Mouse (Mus musculus): ENCODE data around the gene Chic2. TPM values are rescaled to one million over a fixed set of nuclear protein-coding genes. Genes with fewer than 3 reads are reported as not detected.

Chic2 gene
- polyA plus RNA-seq, 1 experiment = 22.0 TPM

DNA sequence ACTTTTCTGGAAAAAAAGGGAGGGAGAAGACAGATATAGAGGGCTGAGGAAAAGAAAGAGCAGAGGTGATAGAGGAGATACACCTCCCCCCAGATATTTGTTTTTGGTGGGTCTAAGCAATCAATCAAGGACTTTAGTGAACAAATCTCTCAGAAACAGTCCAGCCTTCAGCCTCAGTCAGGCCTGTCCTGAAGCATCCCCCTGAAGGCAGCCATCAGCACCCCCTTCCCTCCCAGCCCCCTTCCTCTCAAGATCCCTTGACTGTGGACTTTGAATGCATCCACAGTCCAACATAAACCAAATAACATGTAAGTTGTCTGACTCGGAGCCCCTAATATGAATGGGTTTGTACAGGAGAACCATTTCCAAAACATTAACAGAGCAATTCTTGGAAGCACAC, 28.6 kb upstream of the Chic2 start:
- no peaks in the 10 kb centered on the region for H3K79me2 ChIP-seq (ENCODE audit: control insufficient read depth, insufficient read depth)
- TF ChIP-seq MYOG (IDR thresholded peaks at IDR 0.05; ENCODE audit: control insufficient read depth, extremely low read depth, insufficient read length) = no peak
- no peak for TF ChIP-seq CEBPB (IDR thresholded peaks at IDR 0.05; ENCODE audit: low read depth)
- TF ChIP-seq USF1 (IDR thresholded peaks at IDR 0.05; ENCODE audit: low read depth) = no peak
- no peak for TF ChIP-seq FOSL1 (IDR thresholded peaks at IDR 0.05; ENCODE audit: insufficient read depth, low read length, poor library complexity, severe bottlenecking)
- no peak for TF ChIP-seq MAX (IDR thresholded peaks at IDR 0.05)
- TF ChIP-seq MYOD1 (IDR thresholded peaks at IDR 0.05; ENCODE audit: control insufficient read depth, insufficient read length, low read depth) = no peak
- no peaks in the 10 kb centered on the region for H3K79me3 ChIP-seq (ENCODE audit: low read depth)
- H3ac ChIP-seq (ENCODE audit: control insufficient read depth, insufficient read length, low read depth) = no peak overlapping the region
- H3K4me3 ChIP-seq (ENCODE audit: insufficient read depth, poor library complexity, severe bottlenecking) = no peak overlapping the region
- no peaks in the 10 kb centered on the region for H3K36me3 ChIP-seq (ENCODE audit: control insufficient read depth, insufficient read depth)
- H3K27me3 ChIP-seq (ENCODE audit: control insufficient read depth, insufficient read depth, insufficient read length) = peaks cover 81% of the 10 kb centered on the region

DNA sequence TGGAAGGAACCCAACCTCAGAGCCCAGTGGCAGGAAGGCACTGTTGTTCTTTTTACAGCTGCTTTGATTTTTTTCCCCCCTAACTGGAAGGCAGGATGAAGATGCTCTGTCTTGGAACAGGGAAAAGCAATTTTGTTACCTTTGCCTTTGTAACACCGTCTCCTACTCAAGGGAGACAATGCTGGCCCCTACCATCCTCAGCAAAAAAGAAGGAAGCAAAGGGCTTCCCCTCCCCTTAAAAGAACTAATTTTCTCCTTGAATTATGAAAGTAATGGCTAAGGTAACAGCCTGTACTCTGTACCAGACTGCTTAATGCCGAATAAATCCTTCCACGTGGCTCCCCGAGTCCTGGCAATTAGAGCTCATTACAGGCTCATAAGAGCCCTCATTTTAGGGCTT, 28.0 kb upstream of the Chic2 start:
- Histone ChIP-seq H3K27me3 (ENCODE audit: control insufficient read depth, insufficient read depth, insufficient read length) (peaks cover 79% of the 10 kb centered on the region), H3K4me3 (ENCODE audit: insufficient read depth, poor library complexity, severe bottlenecking) (no peak overlapping the region), H3K79me3 (ENCODE audit: low read depth) (no peaks in the 10 kb centered on the region), H3K79me2 (ENCODE audit: control insufficient read depth, insufficient read depth) (no peaks in the 10 kb centered on the region), H3ac (ENCODE audit: control insufficient read depth, insufficient read length, low read depth) (no peak overlapping the region), H3K36me3 (ENCODE audit: control insufficient read depth, insufficient read depth) (no peaks in the 10 kb centered on the region)
- no peak for TF ChIP-seq CEBPB (IDR thresholded peaks at IDR 0.05; ENCODE audit: low read depth)
- no peak for TF ChIP-seq USF1 (IDR thresholded peaks at IDR 0.05; ENCODE audit: low read depth)
- TF ChIP-seq CTCF (IDR thresholded peaks at IDR 0.05; ENCODE audit: control insufficient read depth, insufficient read depth, insufficient read length) = no peak
- TF ChIP-seq MYOD1 (IDR thresholded peaks at IDR 0.05; ENCODE audit: control insufficient read depth, insufficient read length, low read depth) = no peak
- TF ChIP-seq FOSL1 (IDR thresholded peaks at IDR 0.05; ENCODE audit: insufficient read depth, low read length, poor library complexity, severe bottlenecking) = no peak
- no peak for TF ChIP-seq MAX (IDR thresholded peaks at IDR 0.05)
- no peak for TF ChIP-seq MYOG (IDR thresholded peaks at IDR 0.05; ENCODE audit: control insufficient read depth, extremely low read depth, insufficient read length)

DNA sequence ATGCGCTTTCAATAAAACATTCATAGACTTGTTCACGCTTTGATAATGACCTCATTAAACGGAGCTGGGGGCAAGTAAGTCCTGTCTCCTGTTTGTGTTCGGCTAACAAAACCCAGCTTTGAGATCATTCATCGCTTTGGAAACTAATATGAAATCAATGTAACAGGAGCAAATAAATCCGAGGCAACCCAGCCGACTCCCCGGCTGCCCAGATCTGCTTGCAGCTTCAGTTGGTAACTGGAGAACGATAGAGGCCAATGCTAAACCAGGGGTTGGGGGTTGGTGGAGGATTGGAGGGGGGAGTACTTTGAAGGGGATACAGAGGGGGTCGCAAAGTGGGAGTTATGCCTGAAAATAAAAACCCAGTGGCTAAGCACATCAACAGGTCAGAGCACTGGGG, 27.4 kb upstream of the Chic2 start:
- TF ChIP-seq USF1 (IDR thresholded peaks at IDR 0.05; ENCODE audit: low read depth) (no peak), CTCF (IDR thresholded peaks at IDR 0.05; ENCODE audit: control insufficient read depth, insufficient read depth, insufficient read length) (no peak), MYOD1 (IDR thresholded peaks at IDR 0.05; ENCODE audit: control insufficient read depth, insufficient read length, low read depth) (no peak), MAX (IDR thresholded peaks at IDR 0.05) (no peak), MYOG (IDR thresholded peaks at IDR 0.05; ENCODE audit: control insufficient read depth, extremely low read depth, insufficient read length) (no peak), FOSL1 (IDR thresholded peaks at IDR 0.05; ENCODE audit: insufficient read depth, low read length, poor library complexity, severe bottlenecking) (no peak), CEBPB (IDR thresholded peaks at IDR 0.05; ENCODE audit: low read depth) (no peak)
- H3K4me3 ChIP-seq (ENCODE audit: insufficient read depth, poor library complexity, severe bottlenecking) = no peak overlapping the region
- H3K36me3 ChIP-seq (ENCODE audit: control insufficient read depth, insufficient read depth) = no peaks in the 10 kb centered on the region
- no peak overlapping the region for H3ac ChIP-seq (ENCODE audit: control insufficient read depth, insufficient read length, low read depth)
- H3K27me3 ChIP-seq (ENCODE audit: control insufficient read depth, insufficient read depth, insufficient read length) = peaks cover 76% of the 10 kb centered on the region
- no peaks in the 10 kb centered on the region for H3K79me3 ChIP-seq (ENCODE audit: low read depth)
- no peaks in the 10 kb centered on the region for H3K79me2 ChIP-seq (ENCODE audit: control insufficient read depth, insufficient read depth)

DNA sequence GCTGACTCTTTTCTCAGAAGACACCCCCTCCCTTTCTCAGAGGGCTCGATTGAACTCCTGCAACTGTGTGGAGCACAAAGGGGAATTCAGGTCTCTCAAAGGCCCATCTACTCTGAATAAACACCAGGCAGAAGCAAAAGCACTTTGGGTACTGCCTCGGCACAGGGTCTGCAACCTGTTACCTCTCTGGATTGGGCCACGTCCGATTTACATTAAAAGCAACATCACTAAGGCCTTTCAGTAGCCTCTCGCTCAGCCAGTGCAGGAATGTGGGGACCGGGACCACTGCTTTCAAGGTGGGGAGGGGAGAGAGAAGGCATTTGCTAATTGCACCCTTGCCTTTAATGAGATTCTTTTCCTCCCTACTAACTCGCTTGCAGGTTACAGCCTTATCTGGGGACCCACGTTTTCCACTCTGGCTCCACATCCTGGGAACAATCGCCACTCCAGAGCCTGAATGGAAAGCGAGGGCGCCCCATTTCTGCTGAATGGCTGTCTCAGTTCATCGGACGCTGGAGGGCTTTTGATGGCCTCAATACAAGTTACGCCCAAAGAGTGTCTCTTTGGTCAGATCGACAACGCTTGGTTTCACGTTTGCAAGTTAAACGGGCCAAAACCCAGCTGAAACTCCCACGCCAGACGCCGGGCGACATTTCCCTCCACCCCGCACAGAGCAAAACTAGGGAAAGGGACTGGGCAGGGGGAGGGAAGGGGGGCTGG, 26.2 kb upstream of the Chic2 start:
- H3K79me2 ChIP-seq (ENCODE audit: control insufficient read depth, insufficient read depth) = no peaks in the 10 kb centered on the region
- no peak overlapping the region for H3ac ChIP-seq (ENCODE audit: control insufficient read depth, insufficient read length, low read depth)
- H3K36me3 ChIP-seq (ENCODE audit: control insufficient read depth, insufficient read depth) = no peaks in the 10 kb centered on the region
- H3K27me3 ChIP-seq (ENCODE audit: control insufficient read depth, insufficient read depth, insufficient read length) = peaks cover 65% of the 10 kb centered on the region
- no peak overlapping the region for H3K4me3 ChIP-seq (ENCODE audit: insufficient read depth, poor library complexity, severe bottlenecking)
- no peaks in the 10 kb centered on the region for H3K79me3 ChIP-seq (ENCODE audit: low read depth)
- no peak for TF ChIP-seq MYOG (IDR thresholded peaks at IDR 0.05; ENCODE audit: control insufficient read depth, extremely low read depth, insufficient read length)
- no peak for TF ChIP-seq FOSL1 (IDR thresholded peaks at IDR 0.05; ENCODE audit: insufficient read depth, low read length, poor library complexity, severe bottlenecking)
- no peak for TF ChIP-seq MAX (IDR thresholded peaks at IDR 0.05)
- TF ChIP-seq CTCF (IDR thresholded peaks at IDR 0.05; ENCODE audit: control insufficient read depth, insufficient read depth, insufficient read length) = no peak
- TF ChIP-seq USF1 (IDR thresholded peaks at IDR 0.05; ENCODE audit: low read depth) = no peak
- TF ChIP-seq CEBPB (IDR thresholded peaks at IDR 0.05; ENCODE audit: low read depth) = no peak
- no peak for TF ChIP-seq MYOD1 (IDR thresholded peaks at IDR 0.05; ENCODE audit: control insufficient read depth, insufficient read length, low read depth)

DNA sequence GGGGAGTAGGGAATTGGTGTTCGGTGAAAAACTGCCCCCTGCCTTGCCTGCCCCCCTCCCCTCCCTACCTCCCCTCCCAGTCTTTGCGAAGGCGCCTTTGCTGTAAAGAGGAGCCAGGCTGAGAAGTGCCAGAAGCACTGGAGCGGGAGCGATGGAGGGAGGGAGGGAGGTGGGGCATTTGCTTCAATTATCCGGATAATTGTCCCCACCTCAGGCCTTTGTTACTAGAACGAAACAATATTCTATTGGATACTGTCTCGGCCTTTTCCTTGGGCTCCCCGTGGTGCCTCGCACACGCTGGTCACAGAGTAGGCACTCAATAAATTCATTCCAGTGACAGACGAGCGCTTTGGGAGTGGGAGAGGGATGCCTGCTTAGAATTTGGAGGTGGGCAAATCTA, 25.6 kb upstream of the Chic2 start:
- Histone ChIP-seq H3K36me3 (ENCODE audit: control insufficient read depth, insufficient read depth) (no peaks in the 10 kb centered on the region), H3K79me2 (ENCODE audit: control insufficient read depth, insufficient read depth) (no peaks in the 10 kb centered on the region), H3K27me3 (ENCODE audit: control insufficient read depth, insufficient read depth, insufficient read length) (peaks cover 58% of the 10 kb centered on the region), H3K4me3 (ENCODE audit: insufficient read depth, poor library complexity, severe bottlenecking) (no peak overlapping the region), H3ac (ENCODE audit: control insufficient read depth, insufficient read length, low read depth) (no peak overlapping the region), H3K79me3 (ENCODE audit: low read depth) (no peaks in the 10 kb centered on the region)
- TF ChIP-seq CTCF (IDR thresholded peaks at IDR 0.05; ENCODE audit: control insufficient read depth, insufficient read depth, insufficient read length) (no peak), USF1 (IDR thresholded peaks at IDR 0.05; ENCODE audit: low read depth) (no peak)

Data from C2C12 (cell line).